Mouse (Mus musculus): Measurements from ENCODE around the gene Actn4.
"Not testable (repeated sequence)": the region's sequence is repeated elsewhere in the genome, so short reads cannot be mapped to it uniquely, and the experiment has no call there.

The Actn4 gene

GRCm38 (mm10) chr7:28969672-28970394, 7.7 kb upstream of the Actn4 start:
- DNase-seq (ENCODE audit: low spot score in 2 of 2) = no peak

DNA sequence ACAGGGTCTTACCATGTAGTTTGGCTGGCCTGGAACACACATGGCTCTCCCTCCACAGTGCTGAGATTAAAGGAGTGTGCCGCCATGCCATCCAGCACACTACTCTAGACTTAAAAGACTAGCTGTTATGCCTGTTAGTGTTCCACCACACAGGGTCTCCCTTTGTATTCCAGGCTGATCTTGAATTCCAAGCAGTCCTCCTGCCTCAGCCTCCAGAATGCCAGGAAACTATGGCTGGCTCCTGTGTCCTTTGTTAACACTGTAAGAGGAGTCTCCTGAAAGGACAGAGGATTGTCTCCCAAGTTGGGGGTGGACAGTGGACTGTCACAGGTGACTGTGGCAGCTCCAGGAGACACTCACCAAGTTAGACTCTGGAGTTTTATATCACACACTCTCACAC, 7.1 kb upstream of the Actn4 start:
- no peak for DNase-seq (ENCODE audit: low spot score in 2 of 2)

DNA sequence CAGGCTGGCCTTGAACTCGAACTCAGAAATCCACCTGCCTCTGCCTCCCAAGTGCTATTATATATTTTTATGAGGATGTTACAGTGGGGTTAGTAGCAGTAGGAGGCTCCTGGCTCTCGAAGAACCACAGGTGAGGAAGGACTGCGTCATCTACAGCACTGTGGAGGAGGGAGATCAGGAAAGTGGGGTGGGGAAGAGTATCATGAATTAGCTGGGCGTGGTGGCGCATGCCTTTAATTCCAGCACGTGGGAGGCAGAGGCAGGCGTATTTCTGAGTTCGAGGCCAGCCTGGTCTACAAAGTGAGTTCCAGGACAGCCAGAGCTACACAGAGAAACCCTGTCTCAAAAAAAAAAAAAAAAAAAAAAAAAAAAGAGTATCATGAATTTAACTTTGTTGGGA, 6.0 kb upstream of the Actn4 start:
- DNase-seq (ENCODE audit: low spot score in 2 of 2) = not testable (repeated sequence)

DNA sequence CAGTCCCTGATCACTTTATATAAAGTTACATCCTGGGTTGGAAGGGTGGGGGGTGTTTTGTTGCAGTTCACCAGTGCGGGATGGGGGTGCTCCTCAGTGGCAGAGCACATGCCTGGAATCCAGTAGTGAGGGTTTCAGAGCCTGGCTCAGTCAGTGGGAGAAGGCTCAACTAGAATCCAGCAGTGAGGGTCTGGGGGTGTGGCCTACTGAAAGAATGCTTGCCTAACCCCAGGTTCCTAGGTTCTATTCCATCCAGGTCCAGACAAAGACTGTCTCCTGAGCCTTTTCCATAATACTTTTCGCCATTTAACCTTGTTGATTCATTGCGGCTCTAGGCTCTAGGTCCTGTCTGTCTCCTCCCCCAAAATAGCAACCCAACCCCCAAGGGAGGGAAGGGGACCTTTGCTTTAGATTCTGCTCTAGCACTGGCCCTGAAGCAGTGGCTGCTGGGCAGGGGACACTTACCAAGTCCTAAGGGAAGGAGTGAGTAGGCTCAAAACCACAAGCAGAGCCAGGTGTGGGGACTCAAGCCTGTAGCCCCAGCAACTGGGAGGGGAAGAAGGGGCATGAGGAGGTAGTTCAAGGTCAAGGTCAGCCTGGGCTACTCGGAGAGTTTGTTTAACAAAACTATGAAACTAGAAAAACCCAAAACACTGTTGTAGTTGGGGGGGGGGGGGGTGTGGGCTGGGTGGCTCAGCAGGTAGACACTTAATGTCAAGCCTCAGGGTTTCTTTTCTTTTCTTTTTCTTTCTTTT, 4.8 kb upstream of the Actn4 start:
- DNase-seq (ENCODE audit: low spot score in 2 of 2) = no peak

DNA sequence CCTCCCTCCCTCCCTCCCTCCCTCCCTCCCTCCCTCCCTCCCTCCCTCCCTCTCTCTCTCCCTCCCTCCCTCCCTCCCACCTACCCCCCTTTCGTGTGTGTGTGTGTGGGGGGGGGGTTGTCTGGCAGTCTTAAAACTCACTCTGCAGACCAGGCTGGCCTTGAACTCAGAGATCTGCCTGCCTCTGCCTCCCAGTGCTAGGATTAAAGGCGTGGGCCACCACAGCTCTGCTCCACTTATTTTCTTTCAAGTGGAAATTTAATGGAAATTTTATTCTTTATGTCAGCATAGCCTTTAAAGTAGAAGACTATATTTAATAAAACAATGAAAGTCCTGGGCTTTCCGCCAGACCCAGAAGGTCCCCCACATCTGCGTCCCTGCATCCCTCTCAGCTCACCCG, 4.0 kb upstream of the Actn4 start:
- no peak for DNase-seq (ENCODE audit: low spot score in 2 of 2)

DNA sequence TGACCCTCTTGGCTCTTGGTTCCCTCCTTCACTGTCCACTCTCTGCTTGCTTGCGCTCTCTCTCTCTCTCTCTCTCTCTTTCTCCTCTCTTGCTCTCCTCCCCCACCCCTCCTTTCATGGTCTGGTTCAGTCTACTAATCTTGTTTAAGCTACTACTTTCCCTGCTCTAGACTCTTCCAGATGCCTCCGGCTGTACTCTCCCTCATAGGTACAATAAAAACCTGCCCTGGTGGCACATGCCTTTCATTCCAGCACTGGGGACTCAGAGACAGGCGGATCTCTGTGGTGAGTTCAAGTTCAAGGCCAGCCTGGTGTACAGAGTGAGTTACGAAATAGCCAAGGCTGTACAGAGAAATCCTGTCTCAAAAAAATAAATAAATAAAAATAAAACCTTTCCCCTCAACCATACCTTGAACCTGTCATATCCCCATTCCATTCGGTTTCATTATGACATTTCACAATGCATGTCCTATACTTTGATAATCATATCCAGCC, 3.3 kb upstream of the Actn4 start:
- DNase-seq (ENCODE audit: low spot score in 2 of 2) = no peak

DNA sequence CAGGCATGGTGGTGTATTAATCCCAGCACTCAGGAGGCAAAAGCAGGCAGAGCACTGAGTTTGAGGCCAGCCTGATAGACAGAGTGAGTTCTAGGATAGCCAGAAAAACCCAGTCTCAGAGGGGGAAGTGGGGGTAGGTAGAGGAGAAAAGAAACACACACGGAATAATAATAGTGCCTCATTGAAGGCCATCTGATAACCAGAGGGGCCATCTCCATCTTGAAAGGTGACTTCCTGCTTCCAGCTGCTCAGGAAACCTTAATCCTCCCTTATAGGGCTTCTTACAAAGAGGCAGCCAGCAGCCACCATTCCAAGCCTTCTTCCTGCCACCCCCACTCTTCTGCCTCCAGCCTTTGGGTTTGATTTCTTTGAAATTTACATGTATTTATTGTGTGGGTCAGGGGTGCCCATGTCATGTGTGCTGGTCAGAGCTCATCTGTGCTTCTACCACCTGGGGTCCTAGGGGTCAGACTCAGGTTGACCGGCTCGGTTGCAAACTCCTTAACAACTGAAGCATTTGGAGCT, 1.3 kb upstream of the Actn4 start:
- DNase-seq (ENCODE audit: low spot score in 2 of 2) = no peak

DNA sequence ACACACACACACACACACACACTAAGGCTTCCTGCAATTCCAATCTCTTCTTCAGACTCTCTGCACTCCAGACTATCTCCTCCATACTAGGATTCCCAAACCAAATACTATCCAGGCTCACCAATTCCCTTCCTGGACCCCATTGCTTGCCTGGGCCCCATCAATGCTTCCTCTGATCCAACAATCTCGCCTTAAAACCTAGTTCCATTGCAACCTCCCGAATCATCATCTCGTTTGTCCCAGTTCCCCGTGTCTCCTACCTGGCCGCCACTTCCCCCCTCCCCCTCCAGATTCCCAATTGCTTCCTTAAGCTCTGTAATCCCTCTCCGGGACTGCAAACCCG, 585 bp downstream of the Actn4 start:
- no peak for DNase-seq (ENCODE audit: low spot score in 2 of 2)

GRCm38 (mm10) chr7:28960354-28961046, 1.6 kb downstream of the Actn4 start:
- DNase-seq (ENCODE audit: low spot score in 2 of 2) = no peak

DNA sequence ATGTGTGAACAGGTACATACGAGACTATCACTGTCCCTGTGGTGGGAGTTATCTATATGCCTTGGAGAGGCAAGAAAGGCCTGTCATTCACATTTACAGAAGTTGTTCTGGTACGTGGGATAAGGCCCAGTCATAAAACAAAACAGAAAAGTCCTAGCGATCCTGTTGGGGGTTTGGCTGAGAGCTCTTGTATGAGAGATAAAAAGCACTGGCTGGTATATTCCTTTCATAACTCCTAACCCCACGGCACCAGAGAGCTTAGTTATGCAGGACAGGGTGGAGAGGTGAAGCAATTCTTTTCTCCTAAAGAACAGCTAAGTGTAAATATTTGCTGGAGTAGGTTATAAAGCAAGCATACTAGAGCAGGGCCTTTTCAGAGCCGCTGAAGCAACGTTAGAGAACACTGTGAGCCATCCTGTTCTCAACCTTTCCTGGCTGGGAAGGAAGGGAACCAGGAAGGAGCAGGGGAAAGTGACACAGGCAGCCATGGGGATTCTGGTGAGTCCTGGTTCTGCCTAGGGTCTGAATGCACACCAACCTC, 2.6 kb downstream of the Actn4 start:
- no peak for DNase-seq (ENCODE audit: low spot score in 2 of 2)

DNA sequence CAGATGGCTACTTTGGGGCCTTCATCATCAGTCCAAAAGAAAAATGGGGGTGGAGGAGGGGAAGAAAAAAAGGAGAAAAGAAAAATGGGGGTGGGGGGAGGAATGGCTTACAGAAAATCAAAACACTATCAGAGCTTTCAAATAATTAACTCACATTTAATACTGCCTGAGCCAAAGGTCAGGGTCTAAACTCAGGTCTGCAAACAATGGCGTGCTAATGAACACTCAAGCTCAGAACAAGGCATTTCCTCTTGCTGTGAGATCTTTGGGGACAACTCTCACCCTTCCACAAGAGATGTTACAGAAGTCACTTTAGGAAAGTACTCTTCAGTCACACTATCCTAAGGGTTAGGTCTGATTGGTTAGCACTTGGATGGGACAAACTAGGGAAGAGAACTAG, 3.4 kb downstream of the Actn4 start:
- no peak for DNase-seq (ENCODE audit: low spot score in 2 of 2)

DNA sequence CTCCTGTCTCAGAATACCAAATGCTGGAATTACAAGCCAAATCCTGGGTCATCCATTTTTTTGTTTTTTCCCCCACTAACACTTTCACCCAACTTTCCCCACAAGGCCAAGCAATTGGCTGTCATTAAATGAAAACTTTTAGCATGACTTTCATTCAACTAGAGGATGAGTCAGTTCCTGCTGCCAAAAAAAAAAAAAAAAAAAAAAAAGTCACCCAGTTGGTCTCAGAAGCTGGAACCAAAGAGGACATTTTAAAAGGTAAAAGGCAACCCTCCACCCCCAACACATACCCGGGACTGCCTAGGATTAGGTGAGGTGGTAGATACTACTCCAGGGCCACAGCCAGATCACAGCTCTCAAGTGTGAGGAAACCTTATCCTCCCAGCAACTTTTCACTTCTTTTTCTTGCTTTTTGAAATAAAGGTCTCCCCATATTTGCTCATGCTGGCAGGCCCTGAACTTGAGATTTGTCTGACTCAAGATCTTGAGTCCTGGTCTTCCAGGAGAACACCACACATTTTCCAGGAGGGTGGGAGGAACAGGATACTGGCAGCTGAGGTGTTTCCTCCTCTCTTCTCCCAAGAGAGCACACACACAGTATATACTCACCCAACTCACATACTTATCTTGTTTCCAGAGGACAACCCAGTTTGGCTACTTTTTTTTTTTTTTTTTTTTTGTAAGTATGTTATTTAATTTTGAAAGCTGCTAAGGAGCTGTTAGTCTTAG, 4.0 kb downstream of the Actn4 start:
- no peak for DNase-seq (ENCODE audit: low spot score in 2 of 2)

DNA sequence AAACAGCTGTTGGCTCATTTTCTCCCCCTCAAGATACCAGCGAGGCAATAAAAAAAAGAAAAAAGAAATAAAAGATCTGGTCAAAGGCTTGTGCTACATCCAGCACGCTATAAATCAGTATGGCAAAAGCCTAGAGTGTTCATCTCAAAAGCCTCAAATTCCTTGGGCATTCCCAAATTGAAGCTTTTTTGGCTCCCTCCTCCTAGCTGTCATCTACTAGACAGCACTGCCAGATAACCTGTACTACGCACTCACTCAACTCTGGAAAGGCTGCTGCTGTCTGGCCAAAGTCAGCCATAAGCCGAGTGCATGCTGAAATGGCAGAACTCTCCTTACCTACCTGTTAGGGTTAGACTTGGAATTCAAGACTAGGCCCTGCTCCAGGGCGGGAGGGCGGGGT, 4.9 kb downstream of the Actn4 start:
- DNase-seq (ENCODE audit: low spot score in 2 of 2) = no peak

DNA sequence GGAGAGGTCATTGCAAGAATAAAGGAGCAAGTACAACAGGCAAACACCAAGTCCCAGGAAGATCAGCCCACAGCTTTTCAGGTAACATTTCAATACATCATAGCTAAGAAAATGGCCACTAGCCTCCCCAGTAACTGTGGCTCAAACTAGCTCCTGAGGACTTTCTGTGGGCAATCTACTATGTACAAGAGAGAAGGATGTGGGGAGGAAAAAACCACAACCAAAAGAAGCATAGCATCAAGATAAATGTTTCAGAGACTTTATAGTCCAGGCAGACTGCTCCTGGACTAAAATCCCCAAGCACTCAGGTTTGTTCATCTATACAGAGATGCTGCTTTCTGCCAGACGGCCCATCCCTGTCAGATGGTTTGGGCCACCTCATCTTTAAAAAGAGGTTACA, 5.9 kb downstream of the Actn4 start:
- no peak for DNase-seq (ENCODE audit: low spot score in 2 of 2)

DNA sequence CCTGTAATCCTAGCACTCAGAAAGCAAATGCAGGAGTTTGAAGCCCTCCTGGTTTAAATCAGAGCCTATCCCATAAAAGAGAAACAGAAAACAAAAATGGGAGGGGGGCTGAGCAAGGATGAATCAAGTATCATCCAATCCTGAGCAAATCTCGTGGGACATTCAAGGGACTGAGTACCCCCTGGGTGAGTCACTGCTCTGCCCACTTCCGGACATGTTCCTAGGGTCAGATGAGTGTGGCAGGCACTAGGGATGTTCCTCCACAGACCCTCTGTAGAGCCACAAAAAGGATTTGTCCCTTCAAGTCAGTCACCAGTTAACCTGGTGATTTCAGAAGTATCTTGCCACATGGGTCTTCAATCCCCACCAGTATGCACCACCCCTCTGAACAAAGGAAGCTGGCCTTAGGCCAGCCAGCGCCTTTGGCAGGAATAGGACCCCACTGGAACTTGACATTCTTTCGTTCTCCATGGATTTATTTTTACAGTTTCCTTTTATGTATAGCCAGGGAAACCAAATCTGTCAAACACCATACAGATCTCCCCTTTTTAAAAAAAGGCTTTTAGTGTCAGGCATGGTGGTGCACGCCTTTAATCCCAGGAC, 6.7 kb downstream of the Actn4 start:
- DNase-seq (ENCODE audit: low spot score in 2 of 2) = no peak

DNA sequence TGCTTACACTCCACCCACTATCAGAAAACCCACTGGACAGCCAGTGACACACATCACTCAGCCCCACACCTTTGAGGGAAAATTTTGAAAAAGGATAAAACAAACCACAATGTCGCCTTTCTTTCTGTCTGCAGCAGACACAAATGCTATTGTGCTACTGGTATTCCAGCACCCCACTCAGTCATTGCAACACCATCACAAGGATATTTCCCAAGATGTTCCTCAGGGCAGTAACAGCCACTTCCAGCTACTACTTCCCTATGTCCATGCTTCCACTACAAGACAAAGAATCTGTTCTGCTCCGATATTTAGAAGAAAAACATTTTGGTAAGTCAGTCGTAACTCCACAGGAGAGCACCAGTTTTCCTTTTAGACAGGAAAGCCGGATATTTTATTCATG, 7.4 kb downstream of the Actn4 start:
- no peak for DNase-seq (ENCODE audit: low spot score in 2 of 2)

DNA sequence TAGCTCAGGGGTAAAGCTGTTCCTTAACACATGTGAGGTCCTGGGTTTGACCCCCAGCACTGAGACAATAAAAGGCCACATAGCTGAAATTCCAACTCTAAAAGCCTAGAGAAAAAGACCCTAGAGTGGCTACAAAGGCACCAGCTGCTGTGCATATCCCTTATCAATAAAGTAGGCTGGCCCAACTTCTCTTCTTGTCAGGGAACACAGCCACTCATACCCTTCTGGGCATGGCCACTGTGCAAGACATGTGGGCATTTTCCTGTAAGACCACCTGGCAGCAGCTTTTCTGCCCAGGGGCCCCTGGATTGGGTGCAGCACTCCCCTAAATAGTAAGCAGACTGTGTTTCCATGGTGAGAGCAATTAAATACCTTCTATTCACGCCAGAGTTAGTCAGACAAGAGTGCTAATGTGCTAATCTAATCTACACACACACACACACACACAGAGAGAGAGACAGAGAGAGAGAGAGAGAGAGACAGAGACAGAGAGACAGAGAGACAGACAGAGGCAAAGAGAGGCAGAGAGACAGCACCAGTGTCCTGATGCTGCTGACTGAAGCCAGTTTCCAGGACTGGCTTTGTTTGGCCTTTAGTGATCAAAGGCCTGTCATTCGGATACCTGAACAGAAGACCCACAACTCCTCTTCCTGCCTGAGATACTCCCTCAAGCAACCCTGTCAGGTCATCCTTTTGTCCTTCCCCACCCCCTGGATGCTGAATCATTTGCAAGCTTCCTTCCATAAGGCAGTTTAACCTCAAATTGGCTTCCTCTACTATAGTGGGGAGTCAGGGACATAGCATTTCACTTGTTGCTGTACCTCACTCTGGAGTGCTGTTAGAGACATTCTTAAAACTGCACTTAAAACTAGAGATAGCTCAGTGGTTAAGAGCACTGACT, 8.4 kb downstream of the Actn4 start:
- DNase-seq (ENCODE audit: low spot score in 2 of 2) = no peak

- no peak for DNase-seq (ENCODE audit: low spot score in 2 of 2)
Measured at GRCm38 (mm10) chr7:28952786-28953185, 9.4 kb downstream of the Actn4 start.

DNA sequence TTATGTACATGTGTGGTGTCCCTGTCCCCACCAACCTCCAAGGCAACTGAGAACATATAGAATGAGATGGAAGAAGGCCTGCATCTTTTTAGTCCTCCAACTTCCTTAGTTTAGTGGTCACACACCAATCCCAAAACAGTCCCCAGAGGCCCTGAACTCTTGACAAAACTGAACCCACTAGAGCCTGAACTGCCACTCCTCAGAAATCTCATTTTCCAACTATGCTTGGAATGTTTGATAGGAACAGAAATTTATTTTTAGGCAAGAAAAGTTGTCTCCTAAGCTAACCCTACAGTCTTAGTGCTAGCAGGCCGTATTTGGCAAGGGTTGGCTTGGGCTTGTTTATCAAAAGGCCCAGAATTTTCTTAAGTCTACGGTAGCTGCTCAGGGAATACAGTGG, 10.4 kb downstream of the Actn4 start:
- no peak for DNase-seq (ENCODE audit: low spot score in 2 of 2)

GRCm38 (mm10) chr7:28950346-28951037, 11.6 kb downstream of the Actn4 start:
- DNase-seq (ENCODE audit: low spot score in 2 of 2) = no peak

Data from spleen, postnatal 10 days (tissue).